8 mouse cellular contexts compared by ENCODE assay signal in the genomic region with DNA sequence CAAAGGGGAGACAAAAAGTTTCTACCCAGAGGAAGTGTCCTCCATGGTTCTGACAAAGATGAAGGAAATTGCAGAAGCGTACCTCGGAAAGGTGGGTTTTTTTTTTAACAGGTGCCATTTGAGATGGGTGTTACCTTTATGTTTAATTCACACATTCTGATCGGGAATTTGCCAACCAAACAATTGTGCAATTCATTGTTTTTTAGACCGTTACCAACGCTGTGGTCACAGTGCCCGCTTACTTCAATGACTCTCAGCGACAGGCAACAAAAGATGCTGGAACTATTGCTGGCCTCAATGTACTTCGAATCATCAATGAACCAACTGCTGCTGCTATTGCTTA. TPM values are rescaled to one million over a fixed set of nuclear protein-coding genes. Genes with fewer than 3 reads are reported as not detected.
DNase-seq lines count a peak whose midpoint lies in the region; ATAC-seq and TF ChIP-seq lines count a peak whose summit lies in the region.
"Not testable (repeated sequence)": the region's sequence is repeated elsewhere in the genome, so short reads cannot be mapped to it uniquely, and the experiment has no call there.

No protein-coding gene starts in this region.

- not testable (repeated sequence) for TF ChIP-seq POLR2A in CH12.LX (IDR thresholded peaks at IDR 0.05; ENCODE audit: low read depth, low read length)

- not testable (repeated sequence) for TF ChIP-seq RAD21 in CH12.LX (IDR thresholded peaks at IDR 0.05; ENCODE audit: low read depth, low read length)

- peaks cover 6 to 37% of the 10 kb centered on the region in 2 experiments; a peak in 3 of 4 replicates for H3K4me1 ChIP-seq in CH12.LX (ENCODE audit: control insufficient read depth in 1 of 2, insufficient read depth in 2 of 2)
- not testable (repeated sequence) for H3K4me1 ChIP-seq in embryonic facial prominence, embryonic 11.5 days (ENCODE audit: control insufficient read depth, insufficient read depth, low read length); forebrain, postnatal 0 days (ENCODE audit: insufficient read depth)
- H3K4me1 ChIP-seq in hindbrain, embryonic 13.5 days (replicated peaks) = peaks cover 57% of the 10 kb centered on the region
- H3K4me1 ChIP-seq in kidney, postnatal 0 days (replicated peaks; ENCODE audit: insufficient read depth, low read length) = peaks cover 23% of the 10 kb centered on the region
- peaks cover 44% of the 10 kb centered on the region for H3K4me1 ChIP-seq in liver, embryonic 15.5 days (replicated peaks)
- H3K4me1 ChIP-seq in midbrain, embryonic 14.5 days (ENCODE audit: control insufficient read depth, insufficient read depth, low read length) = peaks cover 24% of the 10 kb centered on the region
- H3K4me1 ChIP-seq in stomach, embryonic 15.5 days = peaks cover 32% of the 10 kb centered on the region

- not testable (repeated sequence) for TF ChIP-seq EP300 in CH12.LX (IDR thresholded peaks at IDR 0.05; ENCODE audit: low read length)

- H3K4me2 ChIP-seq in CH12.LX (ENCODE audit: insufficient read depth, low read depth, poor library complexity, severe bottlenecking) = peak overlapping the region; percentile 71; the same call in 1 of the 2 replicates
- H3K4me2 ChIP-seq in embryonic facial prominence, embryonic 11.5 days (ENCODE audit: low read depth, low read length) = peak overlapping the region; percentile 64
- peak overlapping the region; percentile 72 for H3K4me2 ChIP-seq in forebrain, postnatal 0 days (ENCODE audit: low read depth)
- peak overlapping the region; percentile 83 for H3K4me2 ChIP-seq in hindbrain, embryonic 13.5 days
- peak overlapping the region; percentile 82 for H3K4me2 ChIP-seq in kidney, postnatal 0 days (ENCODE audit: low read length)
- peak overlapping the region; percentile 85 for H3K4me2 ChIP-seq in liver, embryonic 15.5 days
- H3K4me2 ChIP-seq in midbrain, embryonic 14.5 days (ENCODE audit: low read length) = peak overlapping the region; percentile 78
- H3K4me2 ChIP-seq in stomach, embryonic 15.5 days = peak overlapping the region; percentile 63

- dilution Hi-C loops in CH12.LX (cut with MboI; ENCODE audit: extremely low pct_ligation_motif_present, extremely low pct_unique_long_range_greater_than_20kb, low sequenced_read_pairs) = not testable (repeated sequence)

- not testable (repeated sequence) for H3K27me3 ChIP-seq in CH12.LX (replicated peaks); embryonic facial prominence, embryonic 11.5 days (ENCODE audit: control insufficient read depth, insufficient read depth, low read length); forebrain, postnatal 0 days (ENCODE audit: insufficient read depth, low read length); hindbrain, embryonic 13.5 days; kidney, postnatal 0 days (ENCODE audit: insufficient read depth, low read length); liver, embryonic 15.5 days; midbrain, embryonic 14.5 days (ENCODE audit: control insufficient read depth, insufficient read depth, low read length); stomach, embryonic 15.5 days (replicated peaks)

- not testable (repeated sequence) for DNase-seq in CH12.LX (ENCODE audit: extremely low read depth); embryonic facial prominence, embryonic 11.5 days (ENCODE audit: low spot score); kidney, postnatal 0 days (ENCODE audit: low spot score); midbrain, embryonic 14.5 days
- peak; percentile 13 for DNase-seq in forebrain, postnatal 0 days

- not testable (repeated sequence) for H3K9me3 ChIP-seq in CH12.LX (replicated peaks; ENCODE audit: low read length); embryonic facial prominence, embryonic 11.5 days (replicated peaks; ENCODE audit: control insufficient read depth, low read length); forebrain, postnatal 0 days (ENCODE audit: low read length); hindbrain, embryonic 13.5 days; kidney, postnatal 0 days (replicated peaks; ENCODE audit: low read length); liver, embryonic 15.5 days (replicated peaks); midbrain, embryonic 14.5 days (ENCODE audit: control insufficient read depth, low read length); stomach, embryonic 15.5 days

- peak overlapping the region; percentile 92 to 98 (median 93) for H3K4me3 ChIP-seq in CH12.LX (replicated peaks in 1 of 3; ENCODE audit: low read depth in 2 of 3, low read length in 2 of 3, poor library complexity in 1 of 3)
- H3K4me3 ChIP-seq in embryonic facial prominence, embryonic 11.5 days (ENCODE audit: low read depth, low read length) = peak overlapping the region; percentile 99
- H3K4me3 ChIP-seq in forebrain, postnatal 0 days (ENCODE audit: low read depth, low read length) = peak overlapping the region; percentile 97
- peak overlapping the region; percentile 97 for H3K4me3 ChIP-seq in hindbrain, embryonic 13.5 days
- H3K4me3 ChIP-seq in kidney, postnatal 0 days (replicated peaks; ENCODE audit: low read depth, low read length) = peak overlapping the region; percentile 97
- peak overlapping the region; percentile 91 for H3K4me3 ChIP-seq in liver, embryonic 15.5 days (replicated peaks)
- H3K4me3 ChIP-seq in midbrain, embryonic 14.5 days (replicated peaks; ENCODE audit: low read depth, low read length) = peak overlapping the region; percentile 96
- peak overlapping the region; percentile 95 for H3K4me3 ChIP-seq in stomach, embryonic 15.5 days (replicated peaks)

- ATAC-seq in embryonic facial prominence, embryonic 11.5 days (replicated peaks; ENCODE audit: insufficient number of reproducible peaks, low FRiP score, low TSS enrichment, low read depth); forebrain, postnatal 0 days; hindbrain, embryonic 13.5 days (ENCODE audit: low FRiP score); kidney, postnatal 0 days (replicated peaks; ENCODE audit: low FRiP score, low read depth); liver, embryonic 15.5 days (ENCODE audit: insufficient read depth); midbrain, embryonic 14.5 days (ENCODE audit: low FRiP score, low TSS enrichment); stomach, embryonic 15.5 days (ENCODE audit: insufficient read depth, low FRiP score, low read depth): not testable (repeated sequence)

- H3K27ac ChIP-seq in CH12.LX (ENCODE audit: insufficient read depth, low read depth); embryonic facial prominence, embryonic 11.5 days (replicated peaks; ENCODE audit: low read depth, low read length); forebrain, postnatal 0 days (ENCODE audit: low read depth, low read length); hindbrain, embryonic 13.5 days; kidney, postnatal 0 days; midbrain, embryonic 14.5 days (replicated peaks; ENCODE audit: low read depth, low read length); stomach, embryonic 15.5 days: not testable (repeated sequence)
- H3K27ac ChIP-seq in liver, embryonic 15.5 days (replicated peaks) = 0 out of 2 replicates have a peak overlapping the region, but pooled peaks have one; percentile 95

- TF ChIP-seq CTCF in CH12.LX (conservative IDR thresholded peaks at IDR 0.05 in 1 of 2, IDR thresholded peaks at IDR 0.05 in 1 of 2; ENCODE audit: low read depth in 2 of 2, low read length in 2 of 2); forebrain, postnatal 0 days (IDR thresholded peaks at IDR 0.05; ENCODE audit: low read depth); kidney, postnatal 0 days (IDR thresholded peaks at IDR 0.05; ENCODE audit: low read depth): not testable (repeated sequence)

- 5% methylated on average over 8 of the region's 8 CpGs for WGBS in embryonic facial prominence, embryonic 11.5 days
- 2% methylated on average over 8 of the region's 8 CpGs for WGBS in forebrain, postnatal 0 days
- WGBS in hindbrain, embryonic 13.5 days = 3% methylated on average over 8 of the region's 8 CpGs
- WGBS in kidney, postnatal 0 days = 1% methylated on average over 8 of the region's 8 CpGs
- WGBS in liver, embryonic 15.5 days (ENCODE audit: insufficient replicate concordance) = under 1% methylated on average over 8 of the region's 8 CpGs
- WGBS in midbrain, embryonic 14.5 days = 1% methylated on average over 8 of the region's 8 CpGs
- WGBS in stomach, embryonic 15.5 days = 2% methylated on average over 8 of the region's 8 CpGs

- peaks cover 27% of the 10 kb centered on the region for H3K79me2 ChIP-seq in CH12.LX (replicated peaks; ENCODE audit: control insufficient read depth, extremely low read depth, insufficient read depth, poor library complexity, severe bottlenecking)

- H3K9ac ChIP-seq in CH12.LX (ENCODE audit: insufficient read depth, low read depth) = peak overlapping the region; percentile 63; the same call in 1 of the 2 replicates
- H3K9ac ChIP-seq in embryonic facial prominence, embryonic 11.5 days (replicated peaks; ENCODE audit: low read length) = peak overlapping the region; percentile 99
- peak overlapping the region; percentile 91 for H3K9ac ChIP-seq in forebrain, postnatal 0 days
- peak overlapping the region; percentile 100 for H3K9ac ChIP-seq in hindbrain, embryonic 13.5 days
- H3K9ac ChIP-seq in kidney, postnatal 0 days (ENCODE audit: low read depth, low read length) = peak overlapping the region; percentile 93
- peak overlapping the region; percentile 95 for H3K9ac ChIP-seq in liver, embryonic 15.5 days
- peak overlapping the region; percentile 99 for H3K9ac ChIP-seq in midbrain, embryonic 14.5 days (replicated peaks; ENCODE audit: low read length)
- H3K9ac ChIP-seq in stomach, embryonic 15.5 days = not testable (repeated sequence)

- in situ Hi-C loops in CH12.LX (cut with MboI; ENCODE audit: low pct_ligation_motif_present, low pct_unique_long_range_greater_than_20kb, low sequenced_read_pairs) = loop anchor here (5.0 to 25.0 kb wide), 2 partner anchors 45 to 185 kb away; no protein-coding TSS in a partner anchor

- H3K36me3 ChIP-seq in CH12.LX (replicated peaks in 1 of 2; ENCODE audit: control insufficient read depth in 1 of 2, insufficient read depth in 1 of 2, low read length in 1 of 2) = peaks cover 47 to 49% of the 10 kb centered on the region in 2 experiments
- H3K36me3 ChIP-seq in embryonic facial prominence, embryonic 11.5 days (replicated peaks; ENCODE audit: control insufficient read depth, insufficient read depth, low read depth, low read length) = not testable (repeated sequence)
- peaks cover 35% of the 10 kb centered on the region for H3K36me3 ChIP-seq in forebrain, postnatal 0 days (ENCODE audit: insufficient read depth)
- peaks cover 41% of the 10 kb centered on the region for H3K36me3 ChIP-seq in hindbrain, embryonic 13.5 days
- H3K36me3 ChIP-seq in kidney, postnatal 0 days (ENCODE audit: insufficient read depth, low read length) = peaks cover 22% of the 10 kb centered on the region
- peaks cover 53% of the 10 kb centered on the region for H3K36me3 ChIP-seq in liver, embryonic 15.5 days (replicated peaks)
- peaks cover 48% of the 10 kb centered on the region for H3K36me3 ChIP-seq in midbrain, embryonic 14.5 days (ENCODE audit: control insufficient read depth, insufficient read depth, low read length)
- peaks cover 22% of the 10 kb centered on the region for H3K36me3 ChIP-seq in stomach, embryonic 15.5 days

RNA-seq across cellular contexts. Expression of a gene that starts 1.7 kb away (rescaled TPM):
- 2,915 and 4,984 TPM in 2 replicates for total RNA-seq in CH12.LX (2012; rRNA removed)
- total RNA-seq in CH12.LX (2014; rRNA removed) = 7,143 and 7,761 TPM in 2 replicates
- polyA plus RNA-seq in CH12.LX (2012; ENCODE audit: insufficient read length, low read depth) = 5,629 and 6,462 TPM in 2 replicates
- polyA plus RNA-seq in embryonic facial prominence, embryonic 11.5 days (2014; fragmentation: Nextera tagmentation; extraction: Ambion mirVana) = 4,013 and 4,203 TPM in 2 replicates
- total RNA-seq in forebrain, postnatal 0 days (2014; rRNA removed) = 3,364 and 4,241 TPM in 2 replicates
- 2,287 and 2,372 TPM in 2 replicates for polyA plus RNA-seq in forebrain, postnatal 0 days (2015; fragmentation: Nextera tagmentation; extraction: Ambion mirVana)
- polyA plus RNA-seq in hindbrain, embryonic 13.5 days (2015; fragmentation: Nextera tagmentation; extraction: Ambion mirVana) = 2,762 and 2,865 TPM in 2 replicates
- 1,937 and 2,022 TPM in 2 replicates for polyA plus RNA-seq in kidney, postnatal 0 days (2015; fragmentation: Nextera tagmentation; extraction: Ambion mirVana)
- 1,128 and 1,129 TPM in 2 replicates for polyA plus RNA-seq in liver, embryonic 15.5 days (2015; fragmentation: Nextera tagmentation; extraction: Ambion mirVana)
- polyA plus RNA-seq in midbrain, embryonic 14.5 days (2014; fragmentation: Nextera tagmentation; extraction: Ambion mirVana) = 2,437 and 3,041 TPM in 2 replicates
- polyA plus RNA-seq in stomach, embryonic 15.5 days (2015; fragmentation: Nextera tagmentation; extraction: Ambion mirVana) = 2,024 and 2,425 TPM in 2 replicates
